12 mouse cellular contexts compared by ENCODE assay signal in genomic region chr7:103853090-103853489, GRCm38 (mm10). TPM values are rescaled to one million over a fixed set of nuclear protein-coding genes. Genes with fewer than 3 reads are reported as not detected.
DNase-seq lines count a peak whose midpoint lies in the region; ATAC-seq and TF ChIP-seq lines count a peak whose summit lies in the region.
"Had no signal": no experiment of that assay in that cellular context is flagged by ENCODE, and none has a peak within 500 bp of the region (broad histone marks: within the 10 kb centered on the region; RNA-seq: fewer than 3 reads in every experiment).

Hbb-y (minus strand) TSS chr7:103853216.

- H3K27me3 ChIP-seq in heart, embryonic 16.5 days (ENCODE audit: control insufficient read depth, insufficient read depth, low read length) = no peaks in the 10 kb centered on the region
- H3K27me3 ChIP-seq in embryonic facial prominence, embryonic 12.5 days = no peaks in the 10 kb centered on the region
- H3K27me3 ChIP-seq in hindbrain, embryonic 12.5 days = no peaks in the 10 kb centered on the region
- no peaks in the 10 kb centered on the region for H3K27me3 ChIP-seq in liver, embryonic 16.5 days (ENCODE audit: control insufficient read depth, insufficient read depth, low read depth, low read length)
- no peaks in the 10 kb centered on the region for H3K27me3 ChIP-seq in cerebellum, adult 2 months (ENCODE audit: control insufficient read depth, insufficient read depth, low read length)
- H3K27me3 ChIP-seq: CH12.LX had no signal

- H3K4me2 ChIP-seq in heart, embryonic 16.5 days (ENCODE audit: low read depth, low read length) = no peak within 1 kb of the TSS
- H3K4me2 ChIP-seq in embryonic facial prominence, embryonic 12.5 days (replicated peaks) = no peak within 1 kb of the TSS
- H3K4me2 ChIP-seq in hindbrain, embryonic 12.5 days (replicated peaks) = no peak within 1 kb of the TSS
- no peak within 1 kb of the TSS for H3K4me2 ChIP-seq in liver, embryonic 16.5 days (ENCODE audit: low read depth, low read length)

- H3K9ac ChIP-seq in heart, embryonic 16.5 days (ENCODE audit: low read length) = no peak within 1 kb of the TSS
- no peak within 1 kb of the TSS for H3K9ac ChIP-seq in embryonic facial prominence, embryonic 12.5 days
- H3K9ac ChIP-seq in hindbrain, embryonic 12.5 days = no peak within 1 kb of the TSS
- no peak within 1 kb of the TSS for H3K9ac ChIP-seq in liver, embryonic 16.5 days (ENCODE audit: low read depth, low read length)

- no peak within 1 kb of the TSS for H3K27ac ChIP-seq in heart, embryonic 16.5 days (ENCODE audit: low read length)
- H3K27ac ChIP-seq in embryonic facial prominence, embryonic 12.5 days = no peak within 1 kb of the TSS
- H3K27ac ChIP-seq in hindbrain, embryonic 12.5 days = no peak within 1 kb of the TSS
- H3K27ac ChIP-seq in liver, embryonic 16.5 days (ENCODE audit: low read length) = peak within 1 kb of the TSS; percentile 65
- H3K27ac ChIP-seq in cerebellum, adult 2 months (ENCODE audit: insufficient read depth, low read length) = no peak within 1 kb of the TSS
- H3K27ac ChIP-seq: kidney, postnatal 0 days had no signal

- DNase-seq in heart, adult 8-10 months (ENCODE audit: low spot score) = no peak
- no peak for DNase-seq in cerebellum, adult 2 months
- no peak for DNase-seq in adrenal gland, postnatal 10 days

- ATAC-seq in heart, embryonic 16.5 days (replicated peaks; ENCODE audit: extremely low read depth, insufficient read depth, low FRiP score) = no peak
- ATAC-seq in embryonic facial prominence, embryonic 12.5 days (ENCODE audit: insufficient number of reproducible peaks, insufficient read depth, low FRiP score, low TSS enrichment) = 0 out of 2 replicates have a peak, but pooled peaks have one; percentile 28
- ATAC-seq in hindbrain, embryonic 12.5 days (ENCODE audit: low FRiP score) = no peak
- ATAC-seq in liver, embryonic 16.5 days (ENCODE audit: low read depth) = no peak
- no peak for ATAC-seq in activated CD4-positive, CD25-positive, alpha-beta regulatory T cell, adult 4 months

- no peaks in the 10 kb centered on the region for H3K9me3 ChIP-seq in heart, embryonic 16.5 days (replicated peaks; ENCODE audit: control insufficient read depth, low read length)
- no peaks in the 10 kb centered on the region for H3K9me3 ChIP-seq in embryonic facial prominence, embryonic 12.5 days
- H3K9me3 ChIP-seq in hindbrain, embryonic 12.5 days (replicated peaks) = no peaks in the 10 kb centered on the region
- no peaks in the 10 kb centered on the region for H3K9me3 ChIP-seq in liver, embryonic 16.5 days (replicated peaks; ENCODE audit: control insufficient read depth, low read length)

- 54% methylated on average over 2 of the region's 2 CpGs for WGBS in heart, embryonic 16.5 days
- 58% methylated on average over 2 of the region's 2 CpGs for WGBS in embryonic facial prominence, embryonic 12.5 days
- WGBS in hindbrain, embryonic 12.5 days = 62% methylated on average over 2 of the region's 2 CpGs
- WGBS in liver, embryonic 16.5 days (ENCODE audit: insufficient replicate concordance) = 51% methylated on average over 2 of the region's 2 CpGs
- WGBS in cerebellum, adult 2 months = 55% methylated on average over 2 of the region's 2 CpGs

- TF ChIP-seq POLR2A in cerebellum, adult 2 months (IDR thresholded peaks at IDR 0.05; ENCODE audit: borderline replicate concordance, insufficient read depth, low read length) = no peak

- no peak for TF ChIP-seq CTCF in cerebellum, adult 2 months (IDR thresholded peaks at IDR 0.05; ENCODE audit: borderline replicate concordance, insufficient read depth, low read depth, low read length)

- no peaks in the 10 kb centered on the region for H3K4me1 ChIP-seq in heart, embryonic 16.5 days (ENCODE audit: control insufficient read depth, insufficient read depth, low read length)
- H3K4me1 ChIP-seq in embryonic facial prominence, embryonic 12.5 days = no peaks in the 10 kb centered on the region
- no peaks in the 10 kb centered on the region for H3K4me1 ChIP-seq in hindbrain, embryonic 12.5 days
- peaks cover 16% of the 10 kb centered on the region for H3K4me1 ChIP-seq in liver, embryonic 16.5 days (ENCODE audit: control insufficient read depth, low read depth, low read length)
- H3K4me1 ChIP-seq in cerebellum, adult 2 months (ENCODE audit: control insufficient read depth, insufficient read depth, low read length) = no peaks in the 10 kb centered on the region

- H3K36me3 ChIP-seq in heart, embryonic 16.5 days (ENCODE audit: control insufficient read depth, insufficient read depth) = no peaks in the 10 kb centered on the region
- H3K36me3 ChIP-seq in embryonic facial prominence, embryonic 12.5 days = no peaks in the 10 kb centered on the region
- H3K36me3 ChIP-seq in hindbrain, embryonic 12.5 days = no peaks in the 10 kb centered on the region
- no peaks in the 10 kb centered on the region for H3K36me3 ChIP-seq in liver, embryonic 16.5 days (ENCODE audit: control insufficient read depth, insufficient read depth)

- no peak within 1 kb of the TSS for H3K4me3 ChIP-seq in heart, embryonic 16.5 days (ENCODE audit: low read length)
- no peak within 1 kb of the TSS for H3K4me3 ChIP-seq in embryonic facial prominence, embryonic 12.5 days
- no peak within 1 kb of the TSS for H3K4me3 ChIP-seq in hindbrain, embryonic 12.5 days
- H3K4me3 ChIP-seq in liver, embryonic 16.5 days (ENCODE audit: low read depth, low read length) = no peak within 1 kb of the TSS
- no peak within 1 kb of the TSS for H3K4me3 ChIP-seq in cerebellum, adult 2 months (replicated peaks; ENCODE audit: insufficient read depth, low read depth, low read length)

RNA-seq across cellular contexts. Expression of gene Hbb-y, which starts in this region (rescaled TPM):
- polyA plus RNA-seq in heart, embryonic 16.5 days (2015; fragmentation: Nextera tagmentation; extraction: Ambion mirVana) = 147 and 172 TPM in 2 replicates
- not detected for total RNA-seq in heart, adult 8-10 months (2022)
- polyA plus RNA-seq in embryonic facial prominence, embryonic 12.5 days (2016; fragmentation: Nextera tagmentation; extraction: Ambion mirVana) = 8,998 and 9,810 TPM in 2 replicates
- polyA plus RNA-seq in hindbrain, embryonic 12.5 days (2016; fragmentation: Nextera tagmentation; extraction: Ambion mirVana) = 8,282 and 10,510 TPM in 2 replicates
- 114 and 115 TPM in 2 replicates for polyA plus RNA-seq in liver, embryonic 16.5 days (2015; fragmentation: Nextera tagmentation; extraction: Ambion mirVana)
- polyA plus RNA-seq in cerebellum, adult 2 months (2012; rRNA removed) = 1.3 and 2.3 TPM in 2 replicates
- total RNA-seq in adrenal gland, postnatal 10 days (2021) = not detected
- not detected for polyA plus RNA-seq in activated CD4-positive, CD25-positive, alpha-beta regulatory T cell, adult 4 months (2017; shearing (Covaris generic))
- total RNA-seq: CH12.LX; left cerebral cortex, postnatal 25 days; neutrophil, adult 5-6 weeks had no signal

Comparison
In these comparisons a context has a peak if more than half of its experiments do, and no peak if none do; other contexts are left out.
1. RNA of gene Hbb-y (polyA plus RNA-seq): 8,282 to 10,510 TPM in hindbrain, embryonic 12.5 days and 8,998 to 9,810 TPM in embryonic facial prominence, embryonic 12.5 days; 147 to 172 TPM in heart, embryonic 16.5 days, 114 to 115 TPM in liver, embryonic 16.5 days, 1.3 to 2.3 TPM in cerebellum, adult 2 months and not detected in activated CD4-positive, CD25-positive, alpha-beta regulatory T cell, adult 4 months; every median in the first group is over 10 times any median in the second.